Mouse (Mus musculus) urinary bladder, postnatal 25 days (tissue): Measurements from ENCODE around the gene Aimp1.

Experiments used
- DNase-seq: peaks from one replicate; pipeline ENCODE4 v3.0.0; 2022; ENCODE audit warnings: low spot score

The Aimp1 gene

DNA sequence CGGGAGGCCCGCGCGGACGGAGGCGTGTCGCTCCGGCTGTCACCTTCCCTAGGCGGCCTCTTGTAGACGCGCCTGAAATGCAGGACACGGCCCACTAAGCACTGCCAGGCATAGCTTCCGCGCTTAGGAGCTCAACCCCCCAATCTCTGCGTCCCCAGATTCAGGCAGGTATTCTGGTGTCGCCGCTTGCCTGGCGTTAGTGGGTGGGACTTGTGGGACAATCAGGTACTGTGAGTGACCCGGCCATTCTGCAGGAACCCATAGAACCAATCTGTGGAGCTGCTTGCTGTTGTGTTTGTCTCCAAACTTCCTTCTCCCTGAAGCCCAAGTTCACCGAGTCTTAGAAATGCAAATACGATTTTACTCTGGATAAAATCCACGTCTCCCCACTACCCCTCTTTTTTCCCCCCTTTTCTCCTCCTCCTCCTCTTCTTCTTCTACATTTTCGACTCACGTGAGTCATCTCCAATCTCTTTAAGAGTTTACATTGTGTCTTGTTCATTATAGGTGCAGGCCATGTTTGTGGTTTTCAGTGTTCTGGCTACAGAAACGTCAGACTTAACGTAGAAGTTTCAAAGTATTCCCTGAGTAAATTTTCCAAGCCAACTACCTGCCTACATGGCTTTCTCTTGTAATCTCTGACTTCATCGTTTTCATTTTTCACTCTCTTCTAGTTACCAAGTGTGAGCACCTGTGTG is at the start of gene Aimp1:
TSS of gene Aimp1 (minus strand) at position 140 of the 698 bp plus-strand sequence.
- no peak for DNase-seq

DNA sequence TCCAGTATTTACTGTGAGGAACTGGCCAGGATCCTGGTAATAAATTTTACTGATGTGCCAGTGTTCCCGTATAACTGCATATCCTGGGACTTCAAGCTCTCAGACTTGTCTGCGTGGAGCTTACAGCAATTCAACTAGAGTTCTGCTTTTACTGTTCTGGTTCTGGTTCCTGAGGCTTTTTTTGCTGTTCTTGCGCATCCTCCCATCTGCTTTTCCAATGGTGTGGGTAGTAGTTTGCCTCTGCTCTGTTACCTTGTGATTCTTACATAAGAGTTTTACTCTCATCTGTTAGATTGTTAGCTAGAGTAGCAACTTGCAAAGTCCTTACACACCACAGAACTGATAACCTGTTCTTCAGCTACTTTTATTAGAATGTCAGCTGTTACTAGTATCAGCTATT is 40.2 kb upstream of the Aimp1 start:
- no peak for DNase-seq

DNA sequence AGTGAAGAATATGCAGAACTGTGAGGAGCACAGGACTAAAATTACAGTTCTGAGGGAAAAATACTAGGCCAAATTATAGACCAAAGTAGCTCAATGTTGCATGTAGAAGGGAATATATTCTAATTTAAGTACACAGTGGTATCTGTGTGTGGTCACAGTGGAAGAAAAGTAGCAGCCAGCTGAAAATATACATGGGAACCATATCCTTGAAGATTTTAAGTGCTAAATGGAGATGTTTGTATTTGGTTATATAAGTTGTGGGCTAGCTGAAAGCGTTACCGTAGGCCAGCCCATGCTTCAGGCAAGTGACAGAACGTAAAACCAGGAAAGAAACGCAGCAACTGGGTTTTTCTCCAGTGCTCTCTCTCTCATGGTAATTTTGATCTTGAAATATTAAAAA is 33.1 kb upstream of the Aimp1 start:
- no peak for DNase-seq

DNA sequence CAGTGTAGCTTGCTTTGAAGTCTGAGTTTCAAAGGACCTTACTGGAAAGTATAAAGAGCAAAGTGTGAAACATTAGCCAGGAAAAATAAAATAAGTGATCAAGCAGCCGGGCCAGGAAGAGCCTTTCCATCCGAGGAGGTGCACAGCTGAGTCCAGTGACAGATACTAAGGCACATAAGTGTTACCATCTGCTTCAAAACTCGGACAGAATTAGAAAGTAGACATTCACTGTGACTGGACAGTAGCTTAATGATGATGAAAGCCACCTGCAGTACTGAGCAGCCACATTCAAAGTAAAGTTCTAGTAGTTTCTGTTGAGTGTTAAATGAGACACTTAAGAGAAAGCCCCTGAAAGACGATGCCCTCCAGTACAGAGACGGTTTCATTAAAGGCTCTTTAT is 29.7 kb upstream of the Aimp1 start:
- no peak for DNase-seq

DNA sequence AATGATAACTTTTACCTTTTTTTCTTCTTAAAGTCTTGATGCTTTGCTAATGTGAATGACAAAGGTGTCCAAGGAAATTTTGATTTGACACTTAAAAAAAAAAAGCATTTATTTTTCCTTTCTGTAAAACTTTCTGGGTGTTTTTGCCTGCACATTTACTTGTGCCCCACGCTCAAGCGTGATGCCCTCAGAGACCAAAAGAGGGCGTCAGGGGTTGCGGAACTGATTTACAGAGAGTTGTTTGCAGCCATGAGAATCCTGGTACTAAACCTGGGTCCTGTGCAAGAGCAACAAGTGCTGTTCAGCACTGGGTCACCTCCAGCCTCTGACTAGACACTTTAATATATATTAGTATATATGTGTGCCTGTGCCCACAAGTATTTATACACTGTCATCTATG is 22.8 kb upstream of the Aimp1 start:
- DNase-seq, result no peak

DNA sequence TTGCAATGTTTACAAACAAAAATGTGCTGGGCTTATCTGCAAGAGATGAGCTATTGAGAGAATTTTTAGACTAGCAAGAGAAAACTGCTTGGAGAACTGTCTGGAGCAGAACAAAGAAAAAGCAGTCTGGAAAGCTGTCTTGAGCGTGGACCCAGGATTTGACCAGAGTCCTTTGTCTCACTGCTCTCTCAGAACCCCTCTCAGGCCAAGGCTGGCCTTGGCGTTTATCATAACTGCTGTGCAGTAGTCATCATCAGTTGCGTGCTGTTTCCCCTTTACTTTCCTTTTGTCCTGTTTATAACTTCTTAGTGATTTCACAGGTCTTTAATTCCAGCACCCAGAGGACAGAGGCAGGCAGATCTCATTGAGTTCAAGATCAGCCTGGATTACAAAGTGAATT is 20.0 kb upstream of the Aimp1 start:
- no peak for DNase-seq

DNA sequence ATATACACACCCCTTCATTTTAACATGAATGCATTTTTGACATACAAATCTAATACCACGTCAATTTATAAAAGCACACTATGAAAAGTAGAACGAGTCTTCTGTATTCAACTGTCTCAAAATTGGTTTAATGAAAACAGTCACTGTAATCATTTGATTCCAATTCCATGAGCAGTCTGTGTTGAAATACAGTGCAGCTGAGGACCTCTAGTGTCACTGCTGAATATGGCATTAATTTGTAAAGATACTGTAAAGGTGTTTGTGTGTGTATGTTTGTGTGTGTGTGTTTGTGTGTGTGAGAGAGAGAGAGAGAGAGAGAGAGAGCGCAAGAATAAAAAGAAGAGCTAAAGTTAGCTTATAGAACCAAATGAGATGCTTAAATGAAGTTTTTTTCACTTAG is 17.2 kb upstream of the Aimp1 start:
- DNase-seq, result no peak

DNA sequence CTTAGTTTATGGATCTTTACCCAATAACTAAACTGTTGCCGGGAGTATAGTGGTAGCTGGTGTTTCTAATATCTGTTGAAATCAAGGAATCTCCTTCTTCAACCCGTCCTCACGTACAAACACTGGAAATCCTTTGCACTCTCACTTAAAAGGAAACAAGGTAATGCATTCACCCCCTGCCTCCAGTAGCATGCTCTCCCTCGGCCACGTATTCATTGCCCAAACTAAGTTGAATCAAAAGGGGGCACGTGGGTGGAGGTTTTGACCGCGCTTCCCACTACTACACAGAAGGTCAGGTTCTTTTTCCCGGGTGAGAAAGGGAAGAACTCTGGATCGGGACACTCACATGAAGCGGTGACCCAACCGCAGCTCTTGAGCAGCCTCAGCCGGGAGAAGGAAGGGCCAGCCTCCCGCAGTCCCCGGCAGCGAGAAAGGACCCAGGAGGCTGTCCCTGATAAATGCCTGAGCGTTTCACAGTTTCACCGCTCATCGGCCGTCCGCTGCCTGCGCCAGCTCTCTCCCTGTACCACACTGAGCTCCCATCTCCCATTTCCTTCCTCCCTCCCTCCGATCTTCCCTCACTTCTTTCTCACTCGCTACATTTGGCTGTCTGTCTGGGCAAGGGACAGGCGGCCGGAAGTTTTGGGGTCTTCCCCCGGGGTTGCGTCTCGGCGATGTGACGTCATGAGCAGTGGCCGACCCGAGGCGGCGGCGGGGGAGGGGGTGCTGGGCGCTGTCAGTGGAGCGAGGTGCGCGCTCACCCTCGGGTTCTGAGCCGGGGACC is 531 bp downstream of the Aimp1 start, which contains the start of gene Tbck:
TSS of gene Tbck (plus strand) at position 698 of the 784 bp plus-strand sequence.
- DNase-seq, result peak; percentile 93

DNA sequence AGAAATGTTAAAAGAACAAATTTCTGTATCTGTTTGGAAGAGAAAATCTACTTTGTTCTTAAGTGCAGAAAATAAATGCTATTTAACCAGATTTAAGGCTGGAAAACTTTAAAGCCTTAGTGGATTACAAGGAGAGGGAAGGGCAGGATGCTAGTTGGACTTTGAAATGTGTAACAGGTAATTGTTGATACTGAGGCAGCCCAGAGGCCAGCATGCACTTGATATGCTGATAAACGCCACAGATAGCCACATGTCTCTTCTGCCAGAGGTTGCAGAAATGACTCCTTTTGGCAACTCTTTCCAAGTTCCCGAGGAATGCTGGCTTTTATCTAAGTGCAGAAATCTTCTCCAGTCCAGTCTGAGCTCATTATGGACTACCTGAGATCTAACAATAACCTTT is 6.7 kb downstream of the Aimp1 start:
- no peak for DNase-seq

DNA sequence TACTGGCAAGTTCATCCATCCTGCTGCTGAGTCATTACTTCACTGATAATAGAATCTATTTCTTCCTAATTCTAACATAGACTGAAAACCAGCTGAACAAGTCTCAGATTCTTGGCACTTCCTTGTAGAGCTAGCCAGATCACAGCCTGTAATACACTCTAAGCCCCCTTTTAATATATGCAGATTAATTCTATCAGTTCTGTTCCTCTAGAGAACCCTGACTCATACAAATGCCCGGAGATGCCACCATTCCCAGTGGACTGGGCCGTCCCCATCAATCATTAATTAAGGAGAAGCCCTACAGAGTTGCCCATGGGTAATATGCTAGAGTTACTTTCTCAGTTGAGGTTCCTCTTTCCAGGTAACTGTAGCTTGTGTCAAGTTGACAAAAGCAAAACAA is 28.2 kb downstream of the Aimp1 start:
- no peak for DNase-seq

DNA sequence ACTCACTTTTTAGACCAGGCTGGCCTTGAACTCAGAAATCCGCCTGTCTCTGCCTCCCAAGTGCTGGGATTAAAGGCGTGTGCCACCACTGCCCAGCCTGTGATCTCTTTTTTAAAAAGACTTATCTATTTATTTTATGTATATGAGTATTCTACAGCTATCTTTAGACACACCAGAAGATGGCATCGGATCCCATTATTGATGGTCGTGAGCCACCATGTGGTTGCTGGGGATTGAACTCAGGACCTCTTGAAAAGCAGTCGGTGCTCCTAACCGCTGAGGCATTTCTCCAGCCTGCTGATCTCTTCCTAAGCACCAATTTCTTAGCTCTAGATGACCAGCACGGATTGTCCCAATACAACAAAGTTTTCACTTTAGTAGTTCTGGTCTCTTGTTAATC is 30.2 kb downstream of the Aimp1 start:
- no peak for DNase-seq

DNA sequence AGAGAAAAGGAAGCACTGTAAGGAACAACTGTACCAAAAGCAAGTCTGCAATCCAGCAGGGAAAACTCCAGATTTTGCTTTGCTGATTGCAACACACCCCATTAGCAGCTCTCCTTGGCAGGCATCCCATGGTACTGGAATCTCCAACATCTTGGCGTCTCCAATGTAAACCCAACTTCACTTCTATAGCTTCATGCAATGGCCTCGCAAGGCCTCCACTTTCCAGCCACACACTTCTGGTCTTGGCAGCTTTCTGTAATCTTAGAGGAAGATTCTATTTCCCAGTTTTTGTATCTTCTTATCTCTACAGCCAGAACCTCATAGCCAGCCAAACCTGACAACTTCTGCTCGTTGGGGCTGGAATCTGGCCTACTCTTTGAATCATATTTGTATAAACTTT is 32.4 kb downstream of the Aimp1 start:
- no peak for DNase-seq

DNA sequence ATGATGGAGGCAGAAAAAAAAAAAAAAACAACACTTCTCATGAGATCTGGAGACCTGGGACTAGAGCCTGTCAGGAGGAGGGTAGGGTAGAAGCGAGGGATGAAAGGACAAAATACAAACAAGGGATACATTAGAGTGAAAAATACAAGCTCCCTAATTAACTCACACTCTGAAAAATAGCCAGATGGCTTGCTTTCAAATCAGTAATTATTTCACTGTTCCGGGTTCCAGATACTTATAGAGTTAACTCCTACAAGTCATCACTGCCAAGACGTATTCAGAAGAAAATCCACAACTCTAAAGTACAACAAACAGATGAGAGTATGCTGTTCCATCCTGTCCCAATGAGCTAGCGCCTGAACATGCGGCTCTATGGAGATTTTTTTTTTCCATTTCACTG is 34.0 kb downstream of the Aimp1 start:
- no peak for DNase-seq

DNA sequence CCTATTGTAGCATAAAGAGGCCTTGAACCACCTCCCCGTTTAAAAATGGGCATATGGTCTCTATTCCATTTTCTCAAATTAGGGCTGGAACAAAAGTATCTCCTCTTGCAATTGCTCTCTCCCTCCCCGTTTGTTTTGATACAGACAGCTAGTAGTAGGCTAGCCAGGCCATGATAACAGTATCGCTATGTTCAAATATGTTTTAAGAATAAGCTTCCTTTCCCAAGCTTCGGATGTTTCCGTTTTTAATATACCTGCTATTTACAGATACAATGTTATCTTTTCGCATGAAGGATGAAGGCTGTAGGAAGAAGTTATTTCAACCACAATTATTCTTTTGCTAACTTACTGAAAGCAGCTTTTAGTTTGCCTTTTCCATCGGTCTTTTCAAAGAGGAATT is 34.8 kb downstream of the Aimp1 start:
- DNase-seq, result no peak

DNA sequence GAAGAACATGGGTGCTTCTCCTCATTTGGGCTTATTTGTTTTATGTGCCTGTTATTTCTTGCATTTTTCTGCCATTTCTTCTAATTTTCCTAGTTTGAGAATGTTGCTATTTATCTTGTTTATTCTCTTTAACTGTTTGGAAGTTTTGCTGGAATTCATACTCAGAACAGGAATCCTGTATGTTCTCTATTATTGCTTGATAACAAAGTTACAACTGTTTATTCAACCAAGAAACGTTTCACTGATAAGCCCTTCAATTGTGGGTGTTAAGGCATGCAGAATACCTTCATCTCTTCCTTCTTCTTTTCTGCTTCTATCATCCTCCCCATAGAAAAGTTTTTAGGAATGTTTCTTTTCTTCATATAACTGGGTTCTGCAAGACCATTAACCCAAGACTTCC is 37.4 kb downstream of the Aimp1 start:
- no peak for DNase-seq

DNA sequence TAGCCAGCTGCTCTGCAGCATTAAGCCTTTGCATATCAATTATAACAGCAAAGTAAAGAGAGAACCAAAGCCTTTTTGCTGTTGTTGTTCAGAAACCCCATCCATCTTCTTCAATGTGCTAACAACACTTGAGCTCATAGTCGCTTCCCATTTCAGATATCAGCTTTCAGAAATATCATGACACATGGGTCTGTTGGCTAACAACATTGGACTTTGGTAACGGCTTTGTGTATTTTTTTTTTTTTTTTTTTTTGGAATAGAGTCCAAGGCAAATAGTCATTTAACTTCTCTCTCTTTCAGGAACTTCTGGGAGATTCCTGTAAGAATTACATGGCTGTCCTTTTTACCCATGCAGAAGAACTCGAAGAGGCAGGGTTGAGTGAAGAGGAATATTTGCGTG is 40.1 kb downstream of the Aimp1 start:
- no peak for DNase-seq

DNA sequence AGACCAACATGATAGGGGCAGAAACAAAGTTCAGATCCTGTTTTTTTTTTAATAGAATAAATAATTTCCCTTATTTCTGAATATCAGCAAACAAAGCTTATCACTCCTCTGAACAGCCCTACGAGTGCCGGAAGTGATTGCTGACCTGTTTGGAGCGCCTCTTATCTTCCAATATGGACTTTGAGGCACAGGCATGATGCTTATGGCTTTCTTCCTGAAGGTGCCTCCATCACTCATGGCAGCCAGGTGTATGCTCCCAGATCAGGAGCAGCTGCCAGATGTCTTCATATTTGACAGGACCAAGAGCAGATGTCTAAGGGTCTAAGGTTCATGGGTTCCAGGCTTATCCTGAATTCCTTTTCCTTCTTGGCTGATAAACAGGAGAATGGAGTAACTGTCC is 47.1 kb downstream of the Aimp1 start:
- no peak for DNase-seq

DNA sequence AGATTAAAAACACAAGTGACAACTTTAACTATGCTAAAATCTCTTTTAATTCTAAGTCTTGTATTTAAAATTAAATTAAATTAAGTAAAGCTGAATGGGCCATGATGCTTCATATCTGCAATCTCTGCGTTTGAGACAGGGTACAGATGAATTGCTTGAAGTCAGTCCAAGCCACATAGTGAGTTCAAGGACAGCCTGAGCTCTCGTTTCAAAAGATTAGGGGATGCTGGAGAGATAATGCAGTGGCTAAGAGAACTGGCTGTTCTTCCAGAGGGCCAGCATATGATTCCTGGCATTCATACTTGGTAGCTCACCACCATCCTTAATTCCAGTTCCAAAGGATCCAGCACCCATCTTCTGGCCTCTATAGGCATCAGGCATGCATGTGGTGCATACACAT is 50.9 kb downstream of the Aimp1 start:
- DNase-seq, result no peak

DNA sequence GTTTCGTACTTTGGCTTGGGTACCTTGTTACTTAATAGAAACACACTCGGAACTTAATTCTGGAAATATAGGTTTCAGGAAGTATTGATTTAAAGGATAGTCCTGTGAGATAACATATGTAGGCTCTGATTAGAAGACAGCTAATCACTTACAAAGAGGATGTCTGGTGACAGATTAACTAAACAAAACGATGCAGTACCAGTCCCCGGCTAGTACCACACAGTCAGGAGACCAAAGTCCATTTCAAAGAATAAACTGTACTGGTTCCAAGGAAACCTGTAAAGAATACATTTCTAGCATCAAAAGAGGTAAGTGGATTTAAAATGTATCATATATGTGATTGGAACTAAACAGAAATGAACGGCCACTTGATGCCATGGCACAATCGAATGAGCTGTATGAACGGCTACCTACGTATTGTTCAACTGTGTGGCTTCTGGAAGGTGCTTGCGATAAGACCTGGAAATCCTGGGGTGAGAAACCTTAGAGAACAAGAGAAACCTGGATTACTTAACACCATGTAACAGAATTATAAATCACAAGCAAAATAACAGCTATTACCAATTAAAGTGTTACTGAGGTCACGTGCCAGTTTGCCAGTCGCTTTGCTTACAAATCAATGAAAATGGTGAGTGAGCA is 54.5 kb downstream of the Aimp1 start, which contains the start of gene Gimd1:
TSS of gene Gimd1 (plus strand) at position 220 of the 639 bp plus-strand sequence.
- no peak for DNase-seq

DNA sequence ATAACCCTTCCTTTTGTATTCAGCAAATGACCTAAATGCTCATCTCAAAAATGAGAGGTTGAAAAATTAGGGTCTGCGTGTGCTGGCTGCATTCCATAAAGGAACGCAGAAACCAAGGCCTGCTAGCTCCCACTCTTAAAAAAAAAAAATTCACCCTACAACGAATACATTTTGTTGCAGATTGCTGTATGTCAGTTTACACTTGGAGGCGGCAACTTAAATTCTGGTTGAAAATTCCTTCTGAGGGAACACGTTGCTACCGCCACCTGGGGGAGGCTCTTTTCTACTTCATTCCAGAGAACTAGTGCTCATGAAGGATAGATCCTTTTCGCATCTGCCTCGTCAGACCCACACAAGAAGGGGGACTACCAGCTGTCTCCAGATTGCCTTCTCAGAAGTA is 55.4 kb downstream of the Aimp1 start:
- no peak for DNase-seq
